Mouse (Mus musculus) pancreas, adult 10 weeks (tissue): ENCODE data around the gene Hist1h1c. TPM values are rescaled to one million over a fixed set of nuclear protein-coding genes. Genes with fewer than 3 reads are reported as not detected.

Experiments
- polyA plus RNA-seq: library from polyadenylated mRNA; stranded (reverse); fragments of 350-450 nt; fragmentation: Illumina TruSeq; extraction: RNeasy Lipid Tissue Mini Kit (QIAGEN cat#74804); gene quantifications from one replicate; pipeline ENCODE4 v1.2.3, GENCODE M21; 2015; ENCODE audit warnings: low read depth, low replicate concordance; ENCODE audit not compliant: insufficient read depth

The Hist1h1c gene
- polyA plus RNA-seq, 1 experiment from 2014 or later: 18.7 TPM

Other genes with a start within 250 kb of the Hist1h1c start
- gene Btn2a2, start 250.0 kb upstream of the Hist1h1c start, polyA plus RNA-seq: not detected
- 9.1 TPM for gene Hist1h4h, start 207.8 kb upstream of the Hist1h1c start, polyA plus RNA-seq
- gene Hist1h2af, start 204.9 kb upstream of the Hist1h1c start, polyA plus RNA-seq: not detected
- not detected for gene Hist1h3g, start 203.4 kb upstream of the Hist1h1c start, polyA plus RNA-seq
- not detected for gene Hist1h2bh, start 195.4 kb upstream of the Hist1h1c start, polyA plus RNA-seq
- gene Hist1h3f, start 194.8 kb upstream of the Hist1h1c start, polyA plus RNA-seq: not detected
- gene Hist1h4f, start 187.2 kb upstream of the Hist1h1c start, polyA plus RNA-seq: not detected
- gene Hist1h1d, start 185.5 kb upstream of the Hist1h1c start, polyA plus RNA-seq: 0.48 TPM
- not detected for gene Hist1h3e, start 176.4 kb upstream of the Hist1h1c start, polyA plus RNA-seq
- not detected for gene Hist1h2ae, start 167.6 kb upstream of the Hist1h1c start, polyA plus RNA-seq
- not detected for gene Hist1h2bg, start 167.4 kb upstream of the Hist1h1c start, polyA plus RNA-seq
- gene Hist1h2bf, start 164.6 kb upstream of the Hist1h1c start, polyA plus RNA-seq: not detected
- not detected for gene Hist1h2ad, start 164.4 kb upstream of the Hist1h1c start, polyA plus RNA-seq
- not detected for gene Hist1h3d, start 163.0 kb upstream of the Hist1h1c start, polyA plus RNA-seq
- gene Hist1h4d, start 157.2 kb upstream of the Hist1h1c start, polyA plus RNA-seq: not detected
- 1.9 TPM for gene Hist1h2be, start 117.7 kb upstream of the Hist1h1c start, polyA plus RNA-seq
- 0.70 TPM for gene Hist1h1e, start 116.2 kb upstream of the Hist1h1c start, polyA plus RNA-seq
- gene Hist1h2ac, start 54.9 kb upstream of the Hist1h1c start, polyA plus RNA-seq: 0.33 TPM
- gene Hist1h2bc, start 54.6 kb upstream of the Hist1h1c start, polyA plus RNA-seq: 37.3 TPM
- not detected for gene Hist1h1t, start 43.0 kb upstream of the Hist1h1c start, polyA plus RNA-seq
- gene Hist1h4c, start 40.4 kb upstream of the Hist1h1c start, polyA plus RNA-seq: 2.0 TPM
- gene Hfe, start 28.0 kb upstream of the Hist1h1c start, polyA plus RNA-seq: 11.9 TPM
- not detected for gene Hist1h3c, start 6.8 kb downstream of the Hist1h1c start, polyA plus RNA-seq
- gene Hist1h2bb, start 7.9 kb downstream of the Hist1h1c start, polyA plus RNA-seq: not detected
- gene Hist1h2ab, start 12.3 kb downstream of the Hist1h1c start, polyA plus RNA-seq: not detected
- gene Hist1h3b, start 13.5 kb downstream of the Hist1h1c start, polyA plus RNA-seq: not detected
- gene Hist1h4b, start 18.2 kb downstream of the Hist1h1c start, polyA plus RNA-seq: not detected
- gene Hist1h4a, start 22.4 kb downstream of the Hist1h1c start, polyA plus RNA-seq: not detected
- gene Hist1h3a, start 23.6 kb downstream of the Hist1h1c start, polyA plus RNA-seq: not detected
- gene Hist1h1a, start 24.9 kb downstream of the Hist1h1c start, polyA plus RNA-seq: not detected
- gene Trim38, start 31.1 kb downstream of the Hist1h1c start, polyA plus RNA-seq: not detected
- not detected for gene Slc17a2, start 68.2 kb downstream of the Hist1h1c start, polyA plus RNA-seq
- gene Slc17a3, start 100.6 kb downstream of the Hist1h1c start, polyA plus RNA-seq: not detected
- not detected for gene Slc17a1, start 128.9 kb downstream of the Hist1h1c start, polyA plus RNA-seq
- 0.26 TPM for gene Slc17a4, start 176.2 kb downstream of the Hist1h1c start, polyA plus RNA-seq
- not detected for gene Hist1h2ba, start 195.3 kb downstream of the Hist1h1c start, polyA plus RNA-seq
- gene Hist1h2aa, start 195.7 kb downstream of the Hist1h1c start, polyA plus RNA-seq: not detected